Mouse (Mus musculus): Measurements from ENCODE around the gene Prl8a8.

Gene Prl8a8

GRCm38 (mm10) chr13:27513117-27513516 is at the start of gene Prl8a8:
TSS of gene Prl8a8 (minus strand) at chr13:27513217.
- H3K36me3 ChIP-seq (ENCODE audit: insufficient read depth, low read length): no peaks in the 10 kb centered on the region
- H3K4me3 ChIP-seq (replicated peaks; ENCODE audit: low read length): no peak within 1 kb of the TSS
- H3K9me3 ChIP-seq (ENCODE audit: low read length): no peaks in the 10 kb centered on the region
- no peaks in the 10 kb centered on the region for H3K27me3 ChIP-seq (ENCODE audit: insufficient read depth, low read length)
- TF ChIP-seq CTCF (conservative IDR thresholded peaks at IDR 0.05; ENCODE audit: low read length) (no peak), NANOG (IDR thresholded peaks at IDR 0.05; ENCODE audit: borderline replicate concordance, low read length) (no peak), POU5F1 (IDR thresholded peaks at IDR 0.05; ENCODE audit: borderline replicate concordance, low read length) (no peak)
- H3K4me1 ChIP-seq (replicated peaks; ENCODE audit: low read depth, low read length): no peaks in the 10 kb centered on the region

- no peaks in the 10 kb centered on the region for H3K9me3 ChIP-seq (ENCODE audit: low read length)
- no peak for TF ChIP-seq POU5F1 (IDR thresholded peaks at IDR 0.05; ENCODE audit: borderline replicate concordance, low read length)
- TF ChIP-seq CTCF (conservative IDR thresholded peaks at IDR 0.05; ENCODE audit: low read length): no peak
- TF ChIP-seq NANOG (IDR thresholded peaks at IDR 0.05; ENCODE audit: borderline replicate concordance, low read length): no peak
- H3K4me1 ChIP-seq (replicated peaks; ENCODE audit: low read depth, low read length): no peaks in the 10 kb centered on the region
- no peaks in the 10 kb centered on the region for H3K27me3 ChIP-seq (ENCODE audit: insufficient read depth, low read length)
- H3K36me3 ChIP-seq (ENCODE audit: insufficient read depth, low read length): no peaks in the 10 kb centered on the region
- no peak overlapping the region for H3K4me3 ChIP-seq (replicated peaks; ENCODE audit: low read length)
Observed at GRCm38 (mm10) chr13:27553336-27553735, 40.3 kb upstream of the Prl8a8 start.

- TF ChIP-seq POU5F1 (IDR thresholded peaks at IDR 0.05; ENCODE audit: borderline replicate concordance, low read length): no peak
- no peak for TF ChIP-seq CTCF (conservative IDR thresholded peaks at IDR 0.05; ENCODE audit: low read length)
- no peak for TF ChIP-seq NANOG (IDR thresholded peaks at IDR 0.05; ENCODE audit: borderline replicate concordance, low read length)
- no peaks in the 10 kb centered on the region for H3K9me3 ChIP-seq (ENCODE audit: low read length)
Observed at GRCm38 (mm10) chr13:27523156-27523555, 10.1 kb upstream of the Prl8a8 start.

GRCm38 (mm10) chr13:27507645-27508044 is 5.4 kb downstream of the Prl8a8 start:
- TF ChIP-seq CTCF (conservative IDR thresholded peaks at IDR 0.05; ENCODE audit: low read length): no peak
- no peak for TF ChIP-seq NANOG (IDR thresholded peaks at IDR 0.05; ENCODE audit: borderline replicate concordance, low read length)
- no peak for TF ChIP-seq POU5F1 (IDR thresholded peaks at IDR 0.05; ENCODE audit: borderline replicate concordance, low read length)
- Histone ChIP-seq H3K27me3 (ENCODE audit: insufficient read depth, low read length) (no peaks in the 10 kb centered on the region), H3K36me3 (ENCODE audit: insufficient read depth, low read length) (no peaks in the 10 kb centered on the region), H3K4me1 (replicated peaks; ENCODE audit: low read depth, low read length) (no peaks in the 10 kb centered on the region), H3K9me3 (ENCODE audit: low read length) (no peaks in the 10 kb centered on the region), H3K4me3 (replicated peaks; ENCODE audit: low read length) (no peak overlapping the region)

More at GRCm38 (mm10) chr13:27523156-27523555, 10.1 kb upstream of the Prl8a8 start:
- no peaks in the 10 kb centered on the region for H3K27me3 ChIP-seq (ENCODE audit: insufficient read depth, low read length)
- H3K36me3 ChIP-seq (ENCODE audit: insufficient read depth, low read length): no peaks in the 10 kb centered on the region
- H3K4me1 ChIP-seq (replicated peaks; ENCODE audit: low read depth, low read length): no peaks in the 10 kb centered on the region
- H3K4me3 ChIP-seq (replicated peaks; ENCODE audit: low read length): no peak overlapping the region

Measured in E14TG2a.4 (cell line).